Mouse (Mus musculus) induced T-regulatory cell, adult 2 months (primary cell): ENCODE measurements around the gene Rora.
A peak's percentile ranks its signal among the peaks of the same experiment; 100 is the strongest.

ENCODE experiments used
- DNase-seq: peaks from one replicate; pipeline ENCODE4 v3.0.0-alpha.2; 2012; ENCODE audit warnings: low read depth

Gene Rora

GRCm38 (mm10) chr9:69140144-69140543, 486.6 kb downstream of the Rora start:
- DNase-seq = no peak

DNA sequence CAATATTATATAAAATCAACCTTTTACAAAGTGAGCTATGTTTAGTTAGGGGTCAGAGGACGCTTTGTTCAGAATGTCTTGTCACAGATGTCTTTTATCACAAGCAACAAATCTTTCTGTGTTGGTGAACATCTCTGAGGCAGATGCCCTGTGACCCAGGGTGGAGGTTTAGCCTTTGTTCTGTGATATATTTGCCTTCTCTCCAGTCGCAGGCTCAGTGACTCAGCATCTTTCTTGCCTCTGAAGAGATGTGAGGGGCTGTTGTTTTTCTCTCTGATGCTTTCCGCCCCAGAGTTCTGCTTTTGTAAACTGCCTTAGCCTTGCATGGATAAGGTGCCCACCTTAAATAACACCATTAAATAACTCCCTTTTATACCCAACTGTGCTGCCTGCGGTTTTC, 488.3 kb downstream of the Rora start:
- DNase-seq = no peak

DNA sequence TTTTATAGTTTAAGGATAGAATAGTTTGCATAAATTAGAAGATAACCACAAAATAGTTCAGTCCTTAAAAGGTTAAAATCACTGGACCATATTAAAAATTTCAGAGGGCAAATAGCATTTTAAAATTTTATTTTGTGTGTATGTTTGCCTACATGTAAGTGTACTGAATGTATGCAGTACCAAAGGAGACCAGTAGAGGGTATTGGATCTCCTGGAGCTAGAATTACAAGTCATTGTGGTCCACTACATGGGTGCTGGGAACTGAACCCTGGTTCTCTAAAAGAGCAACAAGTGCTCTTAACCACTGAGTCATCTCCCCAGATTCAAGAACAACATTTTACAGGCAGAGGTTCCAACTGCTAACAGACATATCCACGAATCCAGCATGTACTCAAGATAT, 493.4 kb downstream of the Rora start:
- DNase-seq = peak; percentile 48

DNA sequence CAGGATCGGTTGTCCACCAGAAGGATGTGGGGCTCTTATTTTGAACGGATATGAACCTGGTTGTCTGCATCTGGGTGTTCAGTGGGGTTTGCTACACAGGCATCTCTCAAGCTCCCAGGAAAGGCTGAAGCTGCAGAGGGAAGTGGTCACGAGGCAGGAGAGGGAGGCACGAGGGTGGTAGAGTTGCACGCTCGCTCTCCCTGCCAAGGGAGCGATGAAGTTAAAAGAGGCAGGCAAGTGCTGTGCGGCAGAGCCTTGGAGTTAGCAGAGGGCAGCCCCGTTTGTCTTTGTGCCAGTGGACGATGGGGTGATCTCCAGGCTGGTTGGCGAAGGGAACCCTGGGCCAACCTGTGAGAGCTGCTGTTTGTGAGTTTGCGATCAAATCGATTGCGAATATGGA, 496.6 kb downstream of the Rora start:
- DNase-seq = no peak

GRCm38 (mm10) chr9:69154684-69155083, 501.1 kb downstream of the Rora start:
- DNase-seq = no peak

DNA sequence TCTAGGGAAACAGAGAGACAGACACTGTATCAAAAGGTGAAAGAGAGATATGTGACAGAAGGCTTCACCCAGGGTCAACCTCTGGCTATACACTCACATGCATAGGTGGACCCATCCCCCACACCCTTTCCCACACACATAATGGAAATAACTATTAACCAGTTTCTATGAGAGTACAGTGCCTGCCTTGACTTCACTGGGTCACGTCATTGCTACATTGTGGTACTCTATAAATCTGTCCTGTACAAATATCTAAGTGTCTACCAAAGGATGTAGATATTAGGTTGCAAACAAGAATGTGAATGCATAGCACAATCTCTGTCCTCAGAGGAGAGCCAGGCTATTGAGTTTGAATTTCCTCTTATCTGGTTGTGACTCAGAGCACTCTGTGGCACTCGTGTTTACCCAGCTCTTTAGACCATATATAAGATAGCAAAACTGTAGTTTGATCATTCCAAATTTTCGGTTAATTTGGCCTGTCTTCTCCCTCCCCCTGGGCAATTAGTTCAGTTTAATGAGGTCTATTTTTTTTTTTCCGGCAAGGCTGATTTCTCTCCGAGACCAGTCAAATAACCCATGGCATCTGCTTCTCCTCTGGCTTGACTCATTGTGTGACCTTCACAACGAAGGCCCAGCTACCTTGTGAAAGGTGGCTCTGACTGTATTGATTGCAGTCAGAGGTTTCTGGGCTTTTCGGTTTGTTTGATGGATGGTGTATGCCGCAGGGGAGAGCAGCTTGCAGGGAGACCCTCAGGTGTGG, 502.4 kb downstream of the Rora start:
- DNase-seq = peak; percentile 28

DNA sequence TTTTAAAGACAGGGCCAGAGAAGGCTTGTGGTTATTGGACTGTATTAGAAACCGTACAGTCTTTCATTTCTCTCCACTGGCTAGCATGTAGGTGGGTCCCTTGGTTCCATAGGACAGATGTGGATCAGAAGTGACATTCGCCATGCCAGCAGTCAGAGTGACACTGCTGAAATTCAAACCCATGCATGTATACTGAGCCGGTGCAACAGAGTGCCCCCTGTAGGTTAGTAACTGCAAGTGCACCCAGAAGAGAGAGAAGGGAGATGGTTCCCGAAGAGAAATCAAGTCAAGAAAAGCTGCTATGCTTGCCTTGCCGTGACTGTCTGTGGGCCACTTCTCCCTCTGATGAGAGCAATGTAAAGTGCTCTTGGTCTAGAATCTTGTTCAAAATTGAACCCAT, 507.2 kb downstream of the Rora start:
- DNase-seq = peak; percentile 21

- DNase-seq = peak; percentile 30
Measured at GRCm38 (mm10) chr9:69164653-69165052, 511.1 kb downstream of the Rora start.

GRCm38 (mm10) chr9:69165096-69165836, 511.7 kb downstream of the Rora start:
- DNase-seq = peak; percentile 71

DNA sequence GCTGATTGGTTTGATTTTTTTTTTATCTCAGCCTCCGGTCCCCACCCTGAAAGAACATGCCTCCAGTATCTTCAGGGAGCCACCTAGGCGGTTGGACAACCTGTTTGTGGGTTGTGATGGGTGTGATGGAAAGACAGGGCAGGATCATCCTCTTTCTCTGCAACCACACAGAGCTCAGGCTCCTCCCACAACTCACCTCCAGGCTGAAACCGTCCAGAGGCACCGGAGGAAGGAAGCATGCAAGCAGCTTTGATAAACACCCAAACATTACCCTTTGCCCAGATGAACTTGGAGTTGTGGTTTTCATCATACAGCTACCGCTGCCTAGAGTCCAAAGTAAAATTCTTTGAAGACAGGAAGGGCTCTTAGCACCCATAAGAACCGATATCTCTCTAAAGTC, 520.5 kb downstream of the Rora start:
- DNase-seq = peak; percentile 51

DNA sequence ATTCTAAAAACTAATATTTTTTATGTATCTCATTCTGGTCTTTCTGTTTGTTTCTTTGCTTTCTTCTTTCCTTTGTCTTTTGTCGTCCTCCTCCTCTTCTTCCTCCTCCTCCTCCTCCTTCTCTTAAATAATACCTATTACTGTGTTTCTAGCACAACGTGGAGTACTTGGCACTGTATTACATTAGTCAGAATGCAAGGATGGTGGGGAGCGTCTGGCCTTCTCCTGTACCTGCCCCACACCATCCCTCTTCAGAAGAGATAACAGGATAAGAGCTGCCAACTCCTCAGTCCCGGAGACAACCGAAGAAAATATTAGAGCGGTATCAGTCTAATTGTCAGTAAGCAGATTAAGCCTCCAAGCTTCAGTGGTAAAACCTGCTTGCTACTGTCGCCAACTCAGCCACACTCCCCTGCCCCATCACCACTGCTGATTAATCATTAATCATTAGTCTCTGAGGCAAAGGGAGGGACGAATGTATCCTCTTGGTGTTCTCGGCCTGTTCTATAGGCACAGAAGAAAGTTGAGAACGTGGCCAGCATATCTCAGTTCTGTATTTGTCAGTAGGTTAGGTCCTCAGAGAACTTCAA, 521.0 kb downstream of the Rora start:
- DNase-seq = no peak

DNA sequence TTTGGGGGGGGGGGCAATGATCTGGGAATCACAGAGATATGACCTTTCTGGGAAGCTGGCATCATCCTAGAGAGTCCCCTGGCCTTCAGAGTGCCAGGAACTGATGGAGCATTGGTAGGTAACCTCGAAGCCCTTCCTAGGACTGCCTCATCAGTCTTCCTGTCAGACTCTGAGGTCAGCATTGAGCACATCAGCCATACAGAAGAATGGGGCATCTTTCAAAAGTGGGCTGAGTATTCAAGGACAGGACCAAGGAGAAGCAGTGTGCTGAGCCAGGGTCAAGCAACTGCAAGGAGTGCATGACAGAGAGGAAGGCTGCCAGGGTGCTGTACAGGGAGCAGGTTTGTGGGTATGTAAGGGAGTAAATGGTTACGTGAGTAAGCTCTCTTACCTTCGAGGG, 523.4 kb downstream of the Rora start:
- DNase-seq = no peak

DNA sequence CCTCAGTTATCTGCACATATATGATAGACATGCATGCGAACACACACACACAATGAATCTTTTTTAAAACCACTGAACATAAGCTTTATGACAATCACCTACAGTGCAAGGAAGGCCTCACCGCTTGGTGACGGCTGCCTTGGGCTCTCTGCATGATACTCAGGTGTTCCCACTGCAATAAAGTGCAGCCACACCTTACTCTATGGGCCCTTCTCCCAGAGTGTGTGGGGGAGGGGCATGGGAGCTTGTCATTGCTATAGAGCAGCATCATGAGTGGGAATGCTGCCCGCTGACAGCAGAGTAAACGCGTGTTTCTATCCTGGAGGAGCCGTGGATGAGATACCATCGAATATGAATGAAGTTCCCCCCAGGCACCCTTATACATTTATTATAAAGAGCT, 525.6 kb downstream of the Rora start:
- no peak for DNase-seq

DNA sequence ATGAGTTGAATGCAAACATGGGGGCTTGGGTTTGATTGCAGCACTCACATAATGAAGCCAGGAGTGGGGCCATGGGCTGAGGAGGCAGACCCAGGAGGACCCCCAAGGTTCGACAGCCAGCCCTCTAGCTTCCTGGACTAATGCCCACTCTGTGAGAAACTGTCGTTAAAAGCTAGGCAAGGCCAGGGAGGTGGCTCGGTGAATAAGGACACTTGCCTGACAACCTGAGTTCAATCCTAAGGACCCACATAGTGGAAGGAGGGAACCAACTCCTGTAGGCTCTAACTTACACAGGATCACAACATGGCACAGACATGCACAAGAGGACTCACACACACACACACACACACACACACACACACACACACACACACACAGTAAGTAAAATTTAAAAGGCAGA, 527.4 kb downstream of the Rora start:
- DNase-seq = no peak

GRCm38 (mm10) chr9:69181411-69181810, 527.8 kb downstream of the Rora start:
- DNase-seq = no peak

- DNase-seq = no peak
Measured at GRCm38 (mm10) chr9:69183888-69184287, 530.3 kb downstream of the Rora start.

GRCm38 (mm10) chr9:69190726-69191125, 537.1 kb downstream of the Rora start:
- DNase-seq = no peak

DNA sequence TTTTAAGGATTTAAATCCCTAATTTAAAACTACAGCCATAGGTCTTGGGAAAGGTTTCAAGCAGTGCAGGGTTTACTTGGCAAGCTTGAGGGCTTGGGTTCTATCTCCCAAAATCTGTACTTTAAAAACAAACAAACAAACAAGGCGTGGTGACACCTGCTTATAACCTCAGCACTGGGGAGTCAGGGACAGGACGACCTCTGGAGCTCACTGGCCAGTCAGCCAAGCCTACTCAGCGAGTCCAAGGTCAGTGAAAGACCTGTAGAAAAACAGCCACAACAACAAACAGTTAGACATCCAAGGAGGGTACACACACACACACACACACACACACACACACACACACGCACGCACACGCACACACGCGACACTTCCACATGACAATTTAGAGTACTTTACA, 538.9 kb downstream of the Rora start:
- no peak for DNase-seq

- no peak for DNase-seq
Measured at GRCm38 (mm10) chr9:69194638-69195605, 541.3 kb downstream of the Rora start.

GRCm38 (mm10) chr9:69213796-69214195, 560.2 kb downstream of the Rora start:
- DNase-seq = no peak

DNA sequence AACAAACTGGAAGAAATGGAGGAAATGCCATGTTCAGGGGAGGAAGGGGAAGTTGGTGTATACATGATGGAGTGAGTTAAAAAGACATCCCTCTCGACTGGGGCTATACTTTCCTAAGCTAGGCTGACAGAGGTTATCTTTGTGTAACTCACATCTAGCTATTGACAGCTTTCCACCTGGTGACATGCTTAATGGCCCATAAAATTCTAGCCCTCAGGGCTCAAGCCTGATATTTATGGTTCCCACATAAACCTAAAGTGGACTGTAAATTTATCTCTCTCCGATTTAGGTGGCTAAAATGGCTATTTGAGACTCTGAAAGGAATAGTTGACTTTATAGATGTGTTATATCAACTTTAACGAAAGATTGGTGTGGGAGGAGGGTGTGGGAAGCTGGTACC, 571.3 kb downstream of the Rora start:
- DNase-seq = no peak

DNA sequence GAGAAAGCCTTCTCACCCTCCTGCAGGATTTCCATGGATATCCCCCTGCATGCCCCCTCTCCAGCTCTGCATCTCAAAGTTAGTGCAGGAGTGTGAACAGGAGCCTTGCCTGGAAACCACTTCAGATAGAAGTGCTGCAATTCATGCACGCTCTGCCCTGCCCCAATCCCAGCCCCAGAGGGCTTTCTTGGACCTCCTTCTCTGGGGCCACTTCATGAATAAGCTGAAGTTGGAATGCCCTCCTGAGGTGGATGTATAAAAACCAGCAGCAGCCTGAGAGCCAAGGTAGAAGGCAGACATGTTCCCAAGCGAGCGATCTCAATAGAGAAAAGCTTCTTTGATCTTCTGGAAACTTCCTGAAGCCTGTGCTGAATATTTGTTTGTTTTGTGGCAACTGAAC, 572.8 kb downstream of the Rora start:
- no peak for DNase-seq
